Mouse (Mus musculus) intestine, embryonic 16.5 days (tissue): Measurements from ENCODE around the gene Mrpl23. TPM values are rescaled to one million over a fixed set of nuclear protein-coding genes. Genes with fewer than 3 reads are reported as not detected.

Experiments used
- ATAC-seq: fragments of 200-750 bp; cut with Nextera tagmentation; 2 replicates; pipeline ENCODE4 v1.8.0; 2017; ENCODE audit warnings: moderate TSS enrichment, moderate library complexity
- H3K27ac ChIP-seq: fragments of 300-500 bp; sonication (generic); 2 replicates; pipeline ENCODE4 v1.5.1; 2014; ENCODE audit warnings: mild to moderate bottlenecking, low read length
- H3K27me3 ChIP-seq: fragments of 300-500 bp; sonication (generic); replicated peaks from 2 replicates; pipeline ENCODE4 v1.6.1; 2014; ENCODE audit warnings: low read length, control low read depth, mixed read lengths; ENCODE audit not compliant: control insufficient read depth, insufficient read depth
- H3K36me3 ChIP-seq: fragments of 300-500 bp; sonication (generic); 2 replicates; pipeline ENCODE4 v1.6.1; 2014; ENCODE audit warnings: low read length, control low read depth; ENCODE audit not compliant: control insufficient read depth, insufficient read depth
- H3K4me1 ChIP-seq: fragments of 300-500 bp; sonication (generic); 2 replicates; pipeline ENCODE4 v1.6.1; 2014; ENCODE audit warnings: low read length, control low read depth, mixed read lengths; ENCODE audit not compliant: control insufficient read depth, insufficient read depth
- H3K4me2 ChIP-seq: fragments of 300-500 bp; sonication (generic); 2 replicates; pipeline ENCODE4 v1.6.1; 2014; ENCODE audit warnings: low read depth, low read length, control low read depth
- H3K4me3 ChIP-seq: fragments of 300-500 bp; sonication (generic); 2 replicates; pipeline ENCODE4 v1.5.1; 2014; ENCODE audit warnings: mild to moderate bottlenecking, low read length
- H3K9ac ChIP-seq: fragments of 300-500 bp; sonication (generic); 2 replicates; pipeline ENCODE4 v1.6.1; 2014; ENCODE audit warnings: low read depth, low read length
- H3K9me3 ChIP-seq: fragments of 300-500 bp; sonication (generic); 2 replicates; pipeline ENCODE4 v1.6.1; 2016; ENCODE audit warnings: low read length, control low read depth; ENCODE audit not compliant: control insufficient read depth
- WGBS: fragments of 180-500 bp; shearing (Covaris S2); extraction: QIAGEN DNeasy Blood & Tissue Kit; methylation state at CpG from one replicate; pipeline ENCODE4 v1.1.7; 2014; 5-methylcytosine and 5-hydroxymethylcytosine counted together
- polyA plus RNA-seq: library from polyadenylated mRNA; unstranded; fragments of >200 nt; fragmentation: Nextera tagmentation; extraction: Ambion mirVana; gene quantifications from 2 replicates; pipeline ENCODE4 v1.2.1, GENCODE M21; 2015

Gene Mrpl23
- polyA plus RNA-seq, result 50.3 and 58.1 TPM in 2 replicates

- Histone ChIP-seq H3K4me1 (peaks cover 53% of the 10 kb centered on the region), H3K9me3 (no peaks in the 10 kb centered on the region)
- 5% methylated on average over 15 of the region's 17 CpGs for WGBS
Observed at GRCm38 (mm10) chr7:142532671-142533058, at the start of gene Mrpl23. Mrpl23 (plus strand) TSS chr7:142532686.

GRCm38 (mm10) chr7:142483136-142483535 lies 49.4 kb upstream of the Mrpl23 start:
- H3K27ac ChIP-seq, result peak overlapping the region; percentile 98
- H3K27me3 ChIP-seq, result no peaks in the 10 kb centered on the region
- WGBS, result 37% methylated on average over 11 of the region's 11 CpGs
- H3K9me3 ChIP-seq, result no peaks in the 10 kb centered on the region
- H3K4me2 ChIP-seq, result no peak overlapping the region
- peak overlapping the region; percentile 80 for H3K9ac ChIP-seq
- peak; percentile 47 for ATAC-seq
- H3K4me3 ChIP-seq, result no peak overlapping the region
- H3K4me1 ChIP-seq, result peaks cover 59% of the 10 kb centered on the region
- no peaks in the 10 kb centered on the region for H3K36me3 ChIP-seq

More at GRCm38 (mm10) chr7:142532671-142533058, at the start of gene Mrpl23:
- Histone ChIP-seq H3K27me3 (no peaks in the 10 kb centered on the region), H3K4me2 (peak within 1 kb of the TSS; percentile 77), H3K27ac (peak within 1 kb of the TSS; percentile 93), H3K9ac (peak within 1 kb of the TSS; percentile 88), H3K4me3 (peak within 1 kb of the TSS; percentile 63), H3K36me3 (no peaks in the 10 kb centered on the region)
- ATAC-seq, result peak; percentile 49

GRCm38 (mm10) chr7:142484780-142485179 lies 47.7 kb upstream of the Mrpl23 start:
- H3K36me3 ChIP-seq, result peaks cover 4% of the 10 kb centered on the region; the same call in 1 of the 2 replicates

GRCm38 (mm10) chr7:142486751-142487162 lies 45.7 kb upstream of the Mrpl23 start:
- WGBS, result 53% methylated on average over 8 of the region's 8 CpGs
- peaks cover 45% of the 10 kb centered on the region for H3K4me1 ChIP-seq
- peak overlapping the region; percentile 55 for H3K9ac ChIP-seq
- H3K4me2 ChIP-seq, result no peak overlapping the region
- H3K27me3 ChIP-seq, result no peaks in the 10 kb centered on the region
- no peaks in the 10 kb centered on the region for H3K9me3 ChIP-seq
- H3K27ac ChIP-seq, result peak overlapping the region; percentile 77
- peaks cover 4% of the 10 kb centered on the region; the same call in 1 of the 2 replicates for H3K36me3 ChIP-seq
- no peak for ATAC-seq
- H3K4me3 ChIP-seq, result no peak overlapping the region

More at GRCm38 (mm10) chr7:142484780-142485179, 47.7 kb upstream of the Mrpl23 start:
- no peak for ATAC-seq
- no peaks in the 10 kb centered on the region for H3K9me3 ChIP-seq
- WGBS, result 73% methylated on average over 12 of the region's 12 CpGs
- peaks cover 63% of the 10 kb centered on the region for H3K4me1 ChIP-seq
- peak overlapping the region; percentile 50; the same call in 1 of the 2 replicates for H3K9ac ChIP-seq
- no peak overlapping the region for H3K4me3 ChIP-seq
- H3K27me3 ChIP-seq, result no peaks in the 10 kb centered on the region
- no peak overlapping the region for H3K4me2 ChIP-seq
- peak overlapping the region; percentile 73 for H3K27ac ChIP-seq

DNA sequence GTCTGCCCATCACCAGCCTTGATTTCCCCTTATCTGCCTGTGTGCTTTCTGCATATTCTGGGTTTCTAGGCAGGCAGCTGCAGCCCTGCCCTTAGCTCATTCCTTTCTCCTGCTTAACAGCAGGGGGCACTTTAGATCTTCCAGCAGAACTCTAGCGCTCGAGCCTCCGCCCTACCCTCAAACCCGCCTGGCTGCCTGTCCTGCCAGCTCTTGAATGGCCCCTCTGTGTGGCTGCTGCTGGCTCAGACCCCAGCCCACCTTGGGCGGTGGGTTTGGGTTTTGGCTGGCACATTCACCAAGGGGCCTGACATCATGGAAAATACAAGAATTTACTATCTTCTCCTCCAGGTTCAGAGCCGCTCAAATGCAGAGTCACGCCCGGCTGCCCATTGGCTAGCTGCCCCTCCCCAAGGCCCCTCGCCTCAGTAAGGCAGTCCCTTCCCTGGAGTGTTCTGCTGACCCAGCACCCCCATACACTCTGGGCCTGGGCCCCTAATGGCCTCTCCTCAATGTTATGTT lies 45.1 kb upstream of the Mrpl23 start:
- no peak overlapping the region for H3K4me3 ChIP-seq
- no peaks in the 10 kb centered on the region for H3K27me3 ChIP-seq
- H3K36me3 ChIP-seq, result peaks cover 4% of the 10 kb centered on the region; the same call in 1 of the 2 replicates
- no peak overlapping the region for H3K4me2 ChIP-seq
- no peaks in the 10 kb centered on the region for H3K9me3 ChIP-seq
- peak; percentile 68 for ATAC-seq
- H3K9ac ChIP-seq, result peak overlapping the region; percentile 55
- 21% methylated on average over 9 of the region's 9 CpGs for WGBS
- H3K27ac ChIP-seq, result peak overlapping the region; percentile 77
- peaks cover 38% of the 10 kb centered on the region for H3K4me1 ChIP-seq

DNA sequence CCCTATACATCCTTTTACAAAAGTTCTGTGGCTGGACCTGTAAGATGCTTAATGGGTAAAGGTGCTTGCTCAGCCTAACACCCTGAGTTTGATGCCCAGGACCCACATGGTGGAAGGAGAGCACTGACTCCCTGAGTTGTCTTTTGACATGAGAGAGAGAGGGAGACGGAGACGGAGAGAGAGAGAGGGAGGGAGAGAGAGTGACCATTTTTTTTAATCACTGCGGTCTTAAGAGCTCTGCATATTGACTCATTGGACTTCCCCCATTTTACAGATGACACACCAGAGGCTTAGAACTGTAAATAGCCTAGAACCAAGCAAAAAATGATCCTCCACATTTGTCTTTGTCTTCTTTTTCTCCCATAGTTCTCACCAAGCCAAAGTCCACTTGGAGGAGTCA lies 44.4 kb upstream of the Mrpl23 start:
- H3K27ac ChIP-seq, result peak overlapping the region; percentile 50
- H3K36me3 ChIP-seq, result peaks cover 4% of the 10 kb centered on the region; the same call in 1 of the 2 replicates
- ATAC-seq, result no peak
- H3K27me3 ChIP-seq, result no peaks in the 10 kb centered on the region
- 74% methylated on average over 3 of the region's 3 CpGs for WGBS
- H3K4me2 ChIP-seq, result no peak overlapping the region
- peak overlapping the region; percentile 43; the same call in 1 of the 2 replicates for H3K9ac ChIP-seq
- H3K9me3 ChIP-seq, result no peaks in the 10 kb centered on the region
- no peak overlapping the region for H3K4me3 ChIP-seq
- H3K4me1 ChIP-seq, result peaks cover 33% of the 10 kb centered on the region

GRCm38 (mm10) chr7:142493535-142493934 lies 39.0 kb upstream of the Mrpl23 start:
- Histone ChIP-seq H3K9me3 (no peaks in the 10 kb centered on the region), H3K4me2 (no peak overlapping the region), H3K36me3 (peaks cover 9% of the 10 kb centered on the region), H3K4me1 (peaks cover 3% of the 10 kb centered on the region; the same call in 1 of the 2 replicates), H3K27ac (peak overlapping the region; percentile 48), H3K9ac (0 out of 2 replicates have a peak overlapping the region, but pooled peaks have one; percentile 16), H3K27me3 (no peaks in the 10 kb centered on the region), H3K4me3 (no peak overlapping the region)
- no peak for ATAC-seq
- WGBS, result 56% methylated on average over 8 of the region's 8 CpGs

DNA sequence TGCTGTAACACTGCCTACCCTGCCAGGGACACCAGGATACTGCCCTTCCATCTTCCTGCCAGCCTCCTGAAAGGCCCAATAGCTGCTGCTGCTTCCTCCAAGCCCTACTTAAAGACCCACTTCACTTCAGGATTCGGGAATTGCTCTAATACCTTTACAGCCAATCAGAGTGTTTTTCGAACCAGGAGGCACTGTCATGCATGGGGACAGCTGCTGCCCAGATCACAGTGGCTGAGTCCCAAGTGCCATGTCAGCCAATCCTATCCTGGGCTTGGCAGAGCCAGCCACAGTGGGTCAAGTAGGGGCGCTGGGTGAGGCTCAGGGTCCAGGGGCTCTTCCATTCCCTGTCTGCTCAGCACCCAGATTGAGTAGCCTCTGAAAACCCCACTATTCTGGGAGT lies 36.3 kb upstream of the Mrpl23 start:
- Histone ChIP-seq H3K4me3 (no peak overlapping the region), H3K4me1 (no peaks in the 10 kb centered on the region), H3K9me3 (no peaks in the 10 kb centered on the region), H3K4me2 (no peak overlapping the region), H3K27ac (no peak overlapping the region), H3K36me3 (peaks cover 5% of the 10 kb centered on the region; the same call in 1 of the 2 replicates), H3K9ac (no peak overlapping the region), H3K27me3 (no peaks in the 10 kb centered on the region)
- WGBS, result 88% methylated on average over 3 of the region's 3 CpGs
- ATAC-seq, result no peak

DNA sequence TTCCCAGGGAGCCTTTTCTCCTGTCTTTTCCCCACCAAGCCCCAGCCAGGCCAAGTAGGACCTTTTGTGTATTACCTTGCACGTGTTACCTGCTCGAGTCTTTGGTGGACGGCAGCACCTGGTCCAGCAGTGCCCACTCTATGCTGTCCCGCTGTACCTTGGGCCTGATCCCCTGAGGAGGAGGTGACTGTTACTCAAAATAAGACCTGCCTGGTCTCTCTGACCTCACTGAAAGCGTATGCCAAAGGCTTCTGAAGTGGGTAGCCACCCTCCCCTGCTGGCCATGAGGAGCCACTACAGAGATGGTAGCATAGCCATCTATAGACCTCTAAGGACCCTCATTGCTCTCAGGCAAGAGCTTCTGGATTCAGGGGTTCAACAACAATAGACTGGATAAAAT lies 35.7 kb upstream of the Mrpl23 start:
- no peak overlapping the region for H3K27ac ChIP-seq
- no peak overlapping the region for H3K4me2 ChIP-seq
- no peaks in the 10 kb centered on the region for H3K27me3 ChIP-seq
- peaks cover 5% of the 10 kb centered on the region; the same call in 1 of the 2 replicates for H3K36me3 ChIP-seq
- ATAC-seq, result no peak
- 91% methylated on average over 5 of the region's 5 CpGs for WGBS
- no peaks in the 10 kb centered on the region for H3K4me1 ChIP-seq
- H3K9ac ChIP-seq, result no peak overlapping the region
- H3K9me3 ChIP-seq, result no peaks in the 10 kb centered on the region
- no peak overlapping the region for H3K4me3 ChIP-seq
